Mouse (Mus musculus): ENCODE data around the gene Crybb2. TPM values are rescaled to one million over a fixed set of nuclear protein-coding genes. Genes with fewer than 3 reads are reported as not detected.

The Crybb2 gene
- polyA plus RNA-seq, 1 experiment, result not detected

DNA sequence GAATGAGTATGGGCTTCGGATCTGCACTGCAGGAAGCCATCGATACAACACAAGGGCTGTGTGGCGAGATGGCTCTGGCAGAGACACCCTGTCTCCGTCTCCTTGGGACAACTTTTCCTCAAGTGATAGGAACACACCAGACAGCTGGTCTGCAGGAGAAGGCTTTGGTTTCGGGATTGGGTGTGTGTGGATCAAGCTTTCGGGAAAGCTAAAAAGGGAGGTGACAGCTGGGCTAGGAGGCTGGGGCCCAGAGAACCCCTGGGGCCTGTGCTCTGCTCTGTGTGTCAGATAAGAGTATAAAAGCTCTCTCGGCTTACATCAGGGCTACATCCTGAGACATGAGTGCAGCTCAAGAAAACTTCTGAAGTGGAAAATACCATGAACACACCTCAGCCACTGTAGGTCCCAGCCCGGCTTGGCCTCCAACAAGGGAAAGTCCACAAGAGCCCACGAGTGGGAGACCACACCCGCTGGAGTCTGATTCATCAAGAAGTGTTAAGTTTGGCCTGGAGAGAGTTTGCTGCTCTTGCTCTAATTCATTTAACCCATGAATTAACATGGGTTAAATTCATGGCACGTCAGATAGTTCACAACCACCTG lies 38.3 kb upstream of the Crybb2 start:
- no peak overlapping the region for H3K4me3 ChIP-seq (ENCODE audit: insufficient read depth, low read length)
- no peak overlapping the region for H3K27ac ChIP-seq (ENCODE audit: insufficient read depth, low read length)
- TF ChIP-seq POLR2A (IDR thresholded peaks at IDR 0.05; ENCODE audit: low read depth, low read length) (no peak), CTCF (IDR thresholded peaks at IDR 0.05; ENCODE audit: borderline replicate concordance, insufficient read depth, low read length) (no peak)
- peaks cover 3% of the 10 kb centered on the region for H3K4me1 ChIP-seq (ENCODE audit: control insufficient read depth, insufficient read depth, low read length)

GRCm38 (mm10) chr5:113107709-113108108 lies 37.8 kb upstream of the Crybb2 start:
- no peak overlapping the region for H3K27ac ChIP-seq (ENCODE audit: insufficient read depth, low read length)
- peaks cover 3% of the 10 kb centered on the region for H3K4me1 ChIP-seq (ENCODE audit: control insufficient read depth, insufficient read depth, low read length)
- no peak for TF ChIP-seq POLR2A (IDR thresholded peaks at IDR 0.05; ENCODE audit: low read depth, low read length)
- TF ChIP-seq CTCF (IDR thresholded peaks at IDR 0.05; ENCODE audit: borderline replicate concordance, insufficient read depth, low read length), result no peak
- no peak overlapping the region for H3K4me3 ChIP-seq (ENCODE audit: insufficient read depth, low read length)

GRCm38 (mm10) chr5:113106594-113106993 lies 36.7 kb upstream of the Crybb2 start:
- Histone ChIP-seq H3K27ac (ENCODE audit: insufficient read depth, low read length) (no peak overlapping the region), H3K4me1 (ENCODE audit: control insufficient read depth, insufficient read depth, low read length) (peaks cover 3% of the 10 kb centered on the region), H3K4me3 (ENCODE audit: insufficient read depth, low read length) (no peak overlapping the region)
- TF ChIP-seq CTCF (IDR thresholded peaks at IDR 0.05; ENCODE audit: borderline replicate concordance, insufficient read depth, low read length), result no peak
- TF ChIP-seq POLR2A (IDR thresholded peaks at IDR 0.05; ENCODE audit: low read depth, low read length), result no peak

DNA sequence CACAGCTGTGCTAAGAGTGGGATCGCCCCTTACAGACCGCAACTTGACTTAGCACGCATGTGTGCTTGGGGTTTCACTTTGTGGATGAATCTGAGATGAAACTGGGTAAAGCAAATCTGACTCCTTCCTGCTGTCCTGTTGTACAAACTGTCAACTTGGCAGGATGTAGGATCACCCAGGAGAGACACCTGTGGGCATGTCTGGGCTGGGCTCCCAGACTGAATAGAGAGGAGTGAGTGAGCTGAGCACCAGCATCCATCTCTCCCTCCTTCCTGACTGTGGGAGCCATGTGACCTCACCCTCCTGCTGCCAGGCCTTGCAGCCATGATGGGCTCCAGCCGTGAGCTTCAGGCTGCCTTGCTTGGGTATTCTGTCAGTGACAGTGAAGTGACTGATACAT lies 35.6 kb upstream of the Crybb2 start:
- no peak for TF ChIP-seq CTCF (IDR thresholded peaks at IDR 0.05; ENCODE audit: borderline replicate concordance, insufficient read depth, low read length)
- TF ChIP-seq POLR2A (IDR thresholded peaks at IDR 0.05; ENCODE audit: low read depth, low read length), result no peak
- H3K4me3 ChIP-seq (ENCODE audit: insufficient read depth, low read length), result no peak overlapping the region
- peaks cover 3% of the 10 kb centered on the region for H3K4me1 ChIP-seq (ENCODE audit: control insufficient read depth, insufficient read depth, low read length)
- H3K27ac ChIP-seq (ENCODE audit: insufficient read depth, low read length), result no peak overlapping the region

GRCm38 (mm10) chr5:113105035-113105434 lies 35.1 kb upstream of the Crybb2 start:
- no peak overlapping the region for H3K4me3 ChIP-seq (ENCODE audit: insufficient read depth, low read length)
- H3K4me1 ChIP-seq (ENCODE audit: control insufficient read depth, insufficient read depth, low read length), result peaks cover 3% of the 10 kb centered on the region
- no peak for TF ChIP-seq POLR2A (IDR thresholded peaks at IDR 0.05; ENCODE audit: low read depth, low read length)
- TF ChIP-seq CTCF (IDR thresholded peaks at IDR 0.05; ENCODE audit: borderline replicate concordance, insufficient read depth, low read length), result no peak
- no peak overlapping the region for H3K27ac ChIP-seq (ENCODE audit: insufficient read depth, low read length)

DNA sequence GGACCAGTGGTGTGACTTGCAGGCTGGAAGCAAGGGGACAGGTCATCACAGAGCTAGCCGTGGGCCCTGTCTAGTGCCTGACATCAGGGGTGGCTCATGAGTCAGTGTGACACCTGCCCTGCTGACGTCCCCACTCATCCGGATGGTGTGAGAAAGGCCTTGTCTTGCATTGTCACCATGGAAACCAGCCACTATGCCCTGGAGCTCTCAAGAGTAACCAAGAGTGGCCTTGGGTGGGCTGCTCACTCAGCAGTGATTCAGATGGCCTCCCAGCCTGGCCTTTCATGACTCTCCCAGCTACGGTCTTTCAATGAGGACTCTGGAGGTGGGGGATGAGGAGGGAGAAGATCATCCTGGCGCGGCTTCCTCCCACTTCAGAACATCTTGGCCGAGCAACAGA lies 32.5 kb upstream of the Crybb2 start:
- no peak for TF ChIP-seq POLR2A (IDR thresholded peaks at IDR 0.05; ENCODE audit: low read depth, low read length)
- Histone ChIP-seq H3K27ac (ENCODE audit: insufficient read depth, low read length) (no peak overlapping the region), H3K4me1 (ENCODE audit: control insufficient read depth, insufficient read depth, low read length) (peaks cover 3% of the 10 kb centered on the region), H3K4me3 (ENCODE audit: insufficient read depth, low read length) (no peak overlapping the region)

DNA sequence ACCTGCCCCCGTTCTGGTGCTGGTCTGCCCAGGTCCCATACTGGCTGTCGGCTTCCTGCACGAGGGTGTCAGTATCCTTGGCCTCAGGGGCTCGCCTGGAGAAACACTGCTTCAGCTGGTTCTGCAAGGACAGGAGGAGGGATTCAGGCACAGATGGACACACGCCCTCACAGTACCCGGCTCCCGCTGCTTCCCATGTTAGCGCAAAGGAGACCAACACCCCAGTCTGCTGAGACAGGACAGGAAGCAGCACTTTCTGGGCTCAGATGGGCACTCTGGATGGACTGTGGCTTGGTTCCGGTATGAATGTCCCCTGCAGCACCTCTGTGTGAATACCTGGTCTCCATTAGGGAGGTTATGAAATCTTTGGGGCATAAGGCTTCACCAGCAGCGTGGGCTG lies 31.5 kb upstream of the Crybb2 start:
- Histone ChIP-seq H3K27ac (ENCODE audit: insufficient read depth, low read length) (no peak overlapping the region), H3K4me3 (ENCODE audit: insufficient read depth, low read length) (no peak overlapping the region), H3K4me1 (ENCODE audit: control insufficient read depth, insufficient read depth, low read length) (no peaks in the 10 kb centered on the region)
- TF ChIP-seq POLR2A (IDR thresholded peaks at IDR 0.05; ENCODE audit: low read depth, low read length) (no peak), CTCF (IDR thresholded peaks at IDR 0.05; ENCODE audit: borderline replicate concordance, insufficient read depth, low read length) (no peak)

DNA sequence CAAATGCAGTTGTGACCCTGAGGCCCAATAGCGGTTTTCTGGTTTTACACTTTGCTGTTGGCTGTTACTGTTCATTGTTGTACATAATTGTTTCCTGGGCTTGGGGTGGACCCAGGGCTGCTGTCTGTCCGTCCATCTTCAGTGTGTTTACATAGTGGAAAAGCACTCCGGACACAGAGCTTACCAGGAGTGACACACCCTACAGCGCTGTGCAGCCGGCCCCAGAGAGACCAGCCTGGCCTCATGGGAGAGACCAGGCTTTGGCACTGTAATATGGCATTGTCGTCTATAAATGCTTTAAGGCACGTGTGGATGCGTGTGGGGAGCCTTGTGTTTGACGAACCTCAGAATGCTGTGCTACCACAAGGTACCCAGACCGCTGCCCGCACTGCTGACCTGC lies 30.5 kb upstream of the Crybb2 start:
- no peak for TF ChIP-seq CTCF (IDR thresholded peaks at IDR 0.05; ENCODE audit: borderline replicate concordance, insufficient read depth, low read length)
- Histone ChIP-seq H3K27ac (ENCODE audit: insufficient read depth, low read length) (no peak overlapping the region), H3K4me3 (ENCODE audit: insufficient read depth, low read length) (no peak overlapping the region), H3K4me1 (ENCODE audit: control insufficient read depth, insufficient read depth, low read length) (no peaks in the 10 kb centered on the region)

- no peak overlapping the region for H3K4me3 ChIP-seq (ENCODE audit: insufficient read depth, low read length)
- H3K4me1 ChIP-seq (ENCODE audit: control insufficient read depth, insufficient read depth, low read length), result no peaks in the 10 kb centered on the region
- TF ChIP-seq POLR2A (IDR thresholded peaks at IDR 0.05; ENCODE audit: low read depth, low read length) (no peak), CTCF (IDR thresholded peaks at IDR 0.05; ENCODE audit: borderline replicate concordance, insufficient read depth, low read length) (peak; percentile 100)
- H3K27ac ChIP-seq (ENCODE audit: insufficient read depth, low read length), result no peak overlapping the region
These were observed 29.6 kb upstream of the Crybb2 start for GRCm38 (mm10) chr5:113099546-113099945.

- Histone ChIP-seq H3K27ac (ENCODE audit: insufficient read depth, low read length) (no peak overlapping the region), H3K4me3 (ENCODE audit: insufficient read depth, low read length) (no peak overlapping the region), H3K4me1 (ENCODE audit: control insufficient read depth, insufficient read depth, low read length) (no peaks in the 10 kb centered on the region)
- TF ChIP-seq POLR2A (IDR thresholded peaks at IDR 0.05; ENCODE audit: low read depth, low read length) (no peak), CTCF (IDR thresholded peaks at IDR 0.05; ENCODE audit: borderline replicate concordance, insufficient read depth, low read length) (no peak)
These were observed 27.6 kb upstream of the Crybb2 start for GRCm38 (mm10) chr5:113097551-113097950.

- Histone ChIP-seq H3K4me1 (ENCODE audit: control insufficient read depth, insufficient read depth, low read length) (no peaks in the 10 kb centered on the region), H3K27ac (ENCODE audit: insufficient read depth, low read length) (no peak overlapping the region), H3K4me3 (ENCODE audit: insufficient read depth, low read length) (no peak overlapping the region)
- TF ChIP-seq CTCF (IDR thresholded peaks at IDR 0.05; ENCODE audit: borderline replicate concordance, insufficient read depth, low read length) (no peak), POLR2A (IDR thresholded peaks at IDR 0.05; ENCODE audit: low read depth, low read length) (no peak)
These were observed 25.5 kb upstream of the Crybb2 start for GRCm38 (mm10) chr5:113095456-113095855.

All from embryonic fibroblast, embryonic 13.5 days (primary cell).